Mouse (Mus musculus) left cerebral cortex, postnatal 10 days (tissue): ENCODE data around the gene Ccnb2. TPM values are rescaled to one million over a fixed set of nuclear protein-coding genes. Genes with fewer than 3 reads are reported as not detected.
"Not testable (repeated sequence)": the region's sequence is repeated elsewhere in the genome, so short reads cannot be mapped to it uniquely, and the experiment has no call there.

ENCODE experiments used
- DNase-seq, 2 experiments: peaks; one replicate each; pipeline ENCODE4 v3.0.0; 2021 to 2022; ENCODE audit warnings: low spot score in 2 of 2, mixed read lengths in 1 of 2; ENCODE audit errors: extremely low spot score in 1 of 2
- intact Hi-C: fragments of 180-260 bp; cut with DNase I; formaldehyde crosslinking; loops from one replicate; pipeline ENCODE4 v1.15.1; 2025
- total RNA-seq, 2 experiments: library from RNA; stranded (reverse); gene quantifications; 2 replicates each; pipeline ENCODE4 v1.2.3; 2021

Ccnb2 gene
- 1 to 10 TPM; 3.6 TPM for total RNA-seq

DNA sequence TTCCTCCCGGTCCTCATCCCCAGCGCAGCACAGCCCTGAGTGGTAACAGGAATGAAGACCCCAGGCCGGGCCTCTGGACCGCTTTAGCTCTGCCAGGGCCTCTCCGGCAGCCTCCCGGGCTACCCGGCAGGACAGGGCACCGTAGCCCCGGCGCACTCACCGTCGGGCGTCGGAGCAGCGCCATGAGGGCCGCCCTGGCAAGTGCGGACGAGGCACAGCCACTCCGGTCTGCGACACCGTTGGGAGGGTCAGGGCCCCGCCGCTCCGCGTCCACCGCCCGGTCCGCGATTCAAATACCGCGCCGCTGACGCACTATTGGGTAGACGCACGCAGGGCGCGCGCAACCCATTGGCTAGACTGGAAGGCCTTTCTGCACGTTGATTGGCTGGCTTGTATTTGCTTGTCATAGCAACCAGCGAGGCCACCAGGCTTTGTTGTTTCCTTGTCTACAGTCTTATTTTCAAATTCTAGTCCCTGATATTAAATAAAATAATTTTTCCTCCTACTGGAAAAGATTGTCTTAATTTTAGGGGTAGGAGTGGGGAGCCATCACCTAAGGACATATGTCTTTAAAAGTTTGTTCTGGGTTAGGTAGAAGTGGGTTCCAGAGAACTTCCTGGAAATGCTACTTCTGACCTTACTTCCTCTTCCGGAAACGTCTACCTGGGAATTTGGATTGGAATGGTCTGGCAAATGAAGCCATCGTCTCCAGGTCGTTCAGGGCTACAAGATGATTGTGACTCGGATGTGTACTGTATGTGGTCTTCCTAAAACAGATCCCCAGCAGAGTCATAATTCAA is at the start of gene Ccnb2:
Gene Ccnb2 (minus strand): TSS at position 291 of the 800 bp plus-strand sequence.
- intact Hi-C loops, result no loop called here
- DNase-seq, result peak; percentile 88 to 92

- intact Hi-C loops, DNase-seq: not testable (repeated sequence)
These were observed 41.7 kb upstream of the Ccnb2 start for GRCm38 (mm10) chr9:70463091-70463490.

GRCm38 (mm10) chr9:70452371-70452770 is 31.0 kb upstream of the Ccnb2 start:
- no peak for DNase-seq
- intact Hi-C loops, result no loop called here

GRCm38 (mm10) chr9:70449072-70449471 is 27.7 kb upstream of the Ccnb2 start:
- intact Hi-C loops, result loop anchor here (10.0 kb wide), 1 partner anchor 136 kb away; no protein-coding TSS in a partner anchor
- DNase-seq, result no peak

DNA sequence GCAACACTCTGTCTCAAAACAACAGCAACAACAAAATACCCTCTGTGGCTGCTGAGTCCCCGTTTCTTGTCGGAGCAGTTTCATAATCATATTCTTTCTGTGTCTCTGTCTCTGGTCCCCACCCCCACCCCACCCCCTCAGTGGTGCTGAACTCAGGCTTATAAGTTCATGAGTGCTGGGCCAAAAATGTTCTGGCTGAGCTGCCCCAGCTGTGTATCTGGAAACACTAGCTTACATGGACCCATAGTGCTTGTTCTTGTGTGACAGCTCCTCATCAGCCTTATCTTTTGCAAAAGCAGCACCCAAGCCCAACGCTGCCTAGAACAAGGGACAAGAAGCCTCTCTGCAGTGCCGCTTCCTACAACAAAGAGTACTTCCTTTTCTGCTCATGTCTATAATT is 18.6 kb upstream of the Ccnb2 start:
- no peak for DNase-seq
- intact Hi-C loops, result loop anchor here (10.0 kb wide), 1 partner anchor 145 kb away; no protein-coding TSS in a partner anchor

- intact Hi-C loops, result no loop called here
- DNase-seq, result no peak
These were observed 1.3 kb upstream of the Ccnb2 start for GRCm38 (mm10) chr9:70422661-70423060.

DNA sequence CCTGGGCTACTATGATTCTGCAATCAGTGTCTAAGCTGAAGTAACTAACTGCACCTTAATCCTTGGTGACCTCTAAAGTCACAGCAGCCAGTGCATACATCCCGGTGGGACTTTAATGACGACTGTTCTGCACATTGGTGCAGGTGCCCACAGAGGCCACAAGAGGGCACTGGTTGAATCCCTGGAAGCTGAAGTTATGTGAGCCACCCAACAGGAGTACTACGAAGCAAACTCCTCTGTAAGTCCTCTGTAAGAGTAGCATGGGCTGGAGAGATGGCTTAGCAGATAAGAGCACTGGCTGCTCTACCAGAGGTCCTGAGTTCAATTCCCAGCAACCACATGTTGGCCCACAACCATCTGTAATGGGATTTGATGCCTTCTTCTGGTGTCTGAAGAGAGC is 4.9 kb downstream of the Ccnb2 start:
- intact Hi-C loops, result no loop called here
- DNase-seq, result no peak

GRCm38 (mm10) chr9:70413038-70413437 is 8.3 kb downstream of the Ccnb2 start:
- intact Hi-C loops, result no loop called here
- DNase-seq, result no peak

DNA sequence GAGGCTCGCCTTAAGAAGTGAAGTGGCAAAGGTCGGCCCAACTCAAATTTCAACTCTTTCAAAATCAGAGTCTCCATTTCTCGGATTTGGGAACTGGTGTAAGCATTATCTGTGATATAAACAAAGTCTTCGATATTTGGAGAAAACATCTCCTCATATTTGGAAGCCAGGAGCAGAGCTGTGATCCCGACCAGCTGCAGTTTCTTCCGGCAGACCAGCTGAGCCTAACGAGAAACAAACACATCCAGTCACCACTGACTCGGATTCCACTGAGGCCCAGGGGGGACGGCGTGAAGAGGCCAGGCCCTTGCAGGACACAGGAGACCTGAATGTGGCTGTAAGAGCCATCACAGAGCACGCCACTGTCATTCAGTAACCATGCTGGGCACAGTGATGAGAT is 10.7 kb downstream of the Ccnb2 start:
- intact Hi-C loops, result no loop called here
- DNase-seq, result no peak

- no peak for DNase-seq
- intact Hi-C loops, result no loop called here
These were observed 11.6 kb downstream of the Ccnb2 start for GRCm38 (mm10) chr9:70409743-70410142.

- intact Hi-C loops, result no loop called here
- DNase-seq, result no peak
These were observed 12.6 kb downstream of the Ccnb2 start for GRCm38 (mm10) chr9:70408791-70409190.

GRCm38 (mm10) chr9:70406596-70406995 is 14.8 kb downstream of the Ccnb2 start:
- no peak for DNase-seq
- intact Hi-C loops, result no loop called here

DNA sequence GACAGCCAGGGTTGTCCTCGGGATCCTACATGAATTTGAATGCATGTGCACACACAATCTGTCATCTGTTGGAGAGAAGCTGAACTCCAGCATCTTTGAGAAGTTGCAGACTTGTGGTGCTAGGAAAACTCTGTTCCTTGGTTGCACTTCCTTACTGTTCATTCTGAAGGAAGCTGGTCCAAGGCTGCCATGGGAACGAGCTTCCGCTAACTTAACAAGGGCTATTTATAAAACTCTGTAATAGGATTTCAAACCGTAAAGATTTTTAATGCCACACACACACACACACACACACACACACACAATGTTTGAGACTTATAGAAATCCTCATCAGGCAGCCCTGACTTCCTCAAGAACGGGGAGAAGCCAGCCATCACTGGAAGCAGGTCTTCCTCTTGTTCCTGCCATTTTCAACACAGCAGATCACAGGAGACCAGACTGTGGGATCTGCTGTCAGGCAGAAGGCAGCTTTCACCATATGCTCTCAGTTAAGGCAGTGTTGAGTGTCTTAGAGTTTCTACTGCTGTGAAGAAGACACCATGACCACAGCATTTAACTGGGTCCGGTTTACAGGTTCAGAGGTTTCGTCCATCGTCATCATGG is 19.3 kb downstream of the Ccnb2 start:
- intact Hi-C loops, result no loop called here
- peak in 1 of 2 experiments; percentile 67 for DNase-seq

GRCm38 (mm10) chr9:70396083-70396482 is 25.3 kb downstream of the Ccnb2 start:
- intact Hi-C loops, result no loop called here
- no peak for DNase-seq

DNA sequence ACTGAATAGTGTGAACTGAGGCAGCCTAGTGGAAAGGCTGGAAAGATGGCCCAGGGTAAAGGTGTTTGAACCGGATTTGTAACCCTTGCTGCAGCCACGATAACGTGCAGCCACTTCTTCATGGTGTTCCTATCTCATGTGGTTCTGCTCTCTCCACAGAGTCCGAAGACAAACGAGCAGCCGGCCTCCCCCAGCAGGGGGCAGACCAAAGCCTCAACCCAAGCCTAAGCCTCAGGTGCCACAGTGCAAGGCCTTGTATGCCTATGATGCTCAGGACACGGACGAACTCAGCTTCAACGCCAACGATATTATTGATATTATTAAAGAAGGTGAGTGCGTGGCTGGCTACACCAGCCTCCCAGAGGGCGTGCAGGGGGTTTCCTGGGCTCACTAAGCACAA is 25.7 kb downstream of the Ccnb2 start:
- intact Hi-C loops, result no loop called here
- DNase-seq, result no peak

- intact Hi-C loops, result loop anchor here (1.0 to 5.0 kb wide), 2 partner anchors 185 to 283 kb away; partner anchors contain the start of gene Myo1e
- peak in 1 of 2 experiments; percentile 51 for DNase-seq
These were observed 28.8 kb downstream of the Ccnb2 start for GRCm38 (mm10) chr9:70392563-70392907.

- DNase-seq, result no peak
- intact Hi-C loops, result loop anchor here (1.0 to 5.0 kb wide), 2 partner anchors 185 to 283 kb away; partner anchors contain the start of gene Myo1e
These were observed 29.4 kb downstream of the Ccnb2 start for GRCm38 (mm10) chr9:70391660-70392562.

DNA sequence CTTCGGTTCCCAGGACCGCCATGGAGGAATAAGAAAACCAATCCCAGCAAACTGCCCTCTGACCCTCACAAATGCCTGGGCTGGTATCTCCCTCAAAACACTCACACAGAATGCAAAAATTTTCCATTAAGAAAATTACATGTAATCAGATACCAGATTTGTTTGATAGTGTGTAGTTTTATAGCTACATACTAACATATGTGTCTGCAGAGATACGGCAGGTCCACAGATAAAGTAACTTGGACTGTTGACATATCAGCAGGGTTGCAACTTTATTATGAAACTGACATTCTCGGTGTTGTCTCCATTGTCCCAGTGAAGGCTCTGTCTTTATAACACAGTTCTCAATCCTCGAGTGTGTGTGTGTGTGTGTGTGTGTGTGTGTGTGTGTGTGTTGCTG is 30.3 kb downstream of the Ccnb2 start:
- intact Hi-C loops, result loop anchor here (5.0 kb wide), 1 partner anchor 184 kb away; the partner anchor contains the start of gene Myo1e
- DNase-seq, result no peak

- no peak for DNase-seq
- intact Hi-C loops, result no loop called here
These were observed 31.8 kb downstream of the Ccnb2 start for GRCm38 (mm10) chr9:70389548-70389947.
